Mouse (Mus musculus) lung, postnatal 0 days (tissue): ENCODE measurements at regions not wholly inside any gene's neighbourhood (a gene's known extent, or its start where the extent isn't known, plus 50 kb on each side); places are given as distances from the start of the nearest gene placed in this dataset.

Experiments
- ATAC-seq: fragments of 200-750 bp; cut with Nextera tagmentation; 2 replicates; pipeline ENCODE4 v1.8.0; 2017; ENCODE audit warnings: moderate library complexity
- DNase-seq: peaks from one replicate; pipeline ENCODE4 v3.0.0-alpha.2; 2016; ENCODE audit warnings: low spot score
- H3K27ac ChIP-seq: fragments of 300-500 bp; sonication (generic); 2 replicates; pipeline ENCODE4 v1.5.1; 2014; ENCODE audit warnings: antibody characterized with exemption, mild to moderate bottlenecking, low read length, mixed read lengths
- H3K27me3 ChIP-seq: fragments of 300-500 bp; sonication (generic); replicated peaks from 2 replicates; pipeline ENCODE4 v1.6.1; 2014; ENCODE audit warnings: low read length, mixed read lengths; ENCODE audit not compliant: insufficient read depth
- H3K36me3 ChIP-seq: fragments of 300-500 bp; sonication (generic); 2 replicates; pipeline ENCODE4 v1.6.1; 2014; ENCODE audit warnings: low read length, mixed read lengths; ENCODE audit not compliant: insufficient read depth
- H3K4me1 ChIP-seq: fragments of 300-500 bp; sonication (generic); 2 replicates; pipeline ENCODE4 v1.6.1; 2014; ENCODE audit warnings: antibody characterized with exemption, low read depth, low read length, mixed read lengths; ENCODE audit not compliant: insufficient read depth
- H3K4me2 ChIP-seq: fragments of 300-500 bp; sonication (generic); replicated peaks from 2 replicates; pipeline ENCODE4 v1.6.1; 2014; ENCODE audit warnings: low read depth, mild to moderate bottlenecking, low read length, moderate library complexity, mixed read lengths
- H3K4me3 ChIP-seq: fragments of 300-500 bp; sonication (generic); 2 replicates; pipeline ENCODE4 v1.5.1; 2014; ENCODE audit warnings: low read depth, low read length
- H3K9ac ChIP-seq: fragments of 300-500 bp; sonication (generic); replicated peaks from 2 replicates; pipeline ENCODE4 v1.6.1; 2014; ENCODE audit warnings: low read depth, mild to moderate bottlenecking
- H3K9me3 ChIP-seq: fragments of 300-500 bp; sonication (generic); 2 replicates; pipeline ENCODE4 v1.6.1; 2016; ENCODE audit warnings: low read length, mixed read lengths
- CTCF ChIP-seq: IDR thresholded peaks from 2 replicates; pipeline ENCODE4 v1.5.1; 2016; ENCODE audit warnings: antibody characterized with exemption, mild to moderate bottlenecking
- EP300 ChIP-seq: IDR thresholded peaks from 2 replicates; pipeline ENCODE4 v1.6.1; 2016; ENCODE audit warnings: antibody characterized with exemption, mild to moderate bottlenecking, control low read depth
- WGBS: fragments of 180-500 bp; shearing (Covaris S2); extraction: QIAGEN DNeasy Blood & Tissue Kit; methylation state at CpG from one replicate; pipeline ENCODE4 v1.1.7; 2014; 5-methylcytosine and 5-hydroxymethylcytosine counted together

- no peak for ATAC-seq
- H3K9me3 ChIP-seq, result no peaks in the 10 kb centered on the region
- no peaks in the 10 kb centered on the region for H3K36me3 ChIP-seq
- WGBS, result 53% methylated on average over 4 of the region's 4 CpGs
- no peaks in the 10 kb centered on the region for H3K4me1 ChIP-seq
- H3K9ac ChIP-seq, result no peak overlapping the region
- no peak overlapping the region for H3K4me3 ChIP-seq
- no peak overlapping the region for H3K4me2 ChIP-seq
- TF ChIP-seq EP300, result no peak
- no peak for TF ChIP-seq CTCF
- no peak overlapping the region for H3K27ac ChIP-seq
- no peak for DNase-seq
- no peaks in the 10 kb centered on the region for H3K27me3 ChIP-seq
These were observed 1632.3 kb downstream of the 4930444P10Rik start for GRCm38 (mm10) chr1:14460811-14461210.

GRCm38 (mm10) chr1:14429326-14429725, 1663.8 kb downstream of the 4930444P10Rik start:
- Histone ChIP-seq H3K4me1 (no peaks in the 10 kb centered on the region), H3K4me3 (no peak overlapping the region), H3K9me3 (no peaks in the 10 kb centered on the region), H3K9ac (no peak overlapping the region), H3K4me2 (no peak overlapping the region), H3K27ac (no peak overlapping the region), H3K36me3 (no peaks in the 10 kb centered on the region), H3K27me3 (no peaks in the 10 kb centered on the region)
- ATAC-seq (no peak), DNase-seq (no peak)
- WGBS, result 48% methylated on average over 2 of the region's 2 CpGs
- TF ChIP-seq CTCF, result no peak
- no peak for TF ChIP-seq EP300

- H3K27me3 ChIP-seq, result no peaks in the 10 kb centered on the region
- H3K9me3 ChIP-seq, result no peaks in the 10 kb centered on the region
- no peaks in the 10 kb centered on the region for H3K4me1 ChIP-seq
- DNase-seq (no peak), ATAC-seq (no peak)
- TF ChIP-seq CTCF, result no peak
- no peak for TF ChIP-seq EP300
- H3K36me3 ChIP-seq, result no peaks in the 10 kb centered on the region
- no peak overlapping the region for H3K9ac ChIP-seq
- 89% methylated on average over 1 of the region's 1 CpGs for WGBS
- no peak overlapping the region for H3K4me3 ChIP-seq
- no peak overlapping the region for H3K27ac ChIP-seq
- no peak overlapping the region for H3K4me2 ChIP-seq
These were observed 1672.1 kb downstream of the 4930444P10Rik start for GRCm38 (mm10) chr1:14421030-14421429.

- no peaks in the 10 kb centered on the region for H3K27me3 ChIP-seq
- DNase-seq (no peak), ATAC-seq (no peak)
- H3K27ac ChIP-seq, result no peak overlapping the region
- H3K4me2 ChIP-seq, result no peak overlapping the region
- no peak overlapping the region for H3K4me3 ChIP-seq
- TF ChIP-seq EP300, result no peak
- no peak for TF ChIP-seq CTCF
- no peaks in the 10 kb centered on the region for H3K9me3 ChIP-seq
- no peaks in the 10 kb centered on the region for H3K36me3 ChIP-seq
- no peak overlapping the region for H3K9ac ChIP-seq
- 70% methylated on average over 4 of the region's 4 CpGs for WGBS
- no peaks in the 10 kb centered on the region for H3K4me1 ChIP-seq
These were observed 1679.2 kb downstream of the 4930444P10Rik start for GRCm38 (mm10) chr1:14413826-14414445.

GRCm38 (mm10) chr1:14369957-14370833, 1722.9 kb downstream of the 4930444P10Rik start:
- DNase-seq, result no peak
- no peaks in the 10 kb centered on the region for H3K36me3 ChIP-seq
- no peak overlapping the region for H3K9ac ChIP-seq
- H3K4me1 ChIP-seq, result no peaks in the 10 kb centered on the region
- WGBS, result 89% methylated on average over 3 of the region's 3 CpGs
- H3K27me3 ChIP-seq, result no peaks in the 10 kb centered on the region
- no peak for TF ChIP-seq CTCF
- no peak for TF ChIP-seq EP300
- ATAC-seq, result no peak
- no peak overlapping the region for H3K4me3 ChIP-seq
- no peaks in the 10 kb centered on the region for H3K9me3 ChIP-seq
- no peak overlapping the region for H3K4me2 ChIP-seq
- no peak overlapping the region for H3K27ac ChIP-seq

GRCm38 (mm10) chr1:14359998-14360640, 1733.0 kb downstream of the 4930444P10Rik start:
- no peak for ATAC-seq
- no peak for DNase-seq
- no peaks in the 10 kb centered on the region for H3K9me3 ChIP-seq

More at GRCm38 (mm10) chr1:14359998-14360640, 1733.0 kb downstream of the 4930444P10Rik start:
- no peaks in the 10 kb centered on the region for H3K27me3 ChIP-seq
- 68% methylated on average over 2 of the region's 2 CpGs for WGBS
- H3K36me3 ChIP-seq, result no peaks in the 10 kb centered on the region
- H3K27ac ChIP-seq, result no peak overlapping the region
- TF ChIP-seq EP300 (no peak), CTCF (no peak)
- H3K4me3 ChIP-seq, result no peak overlapping the region
- H3K4me2 ChIP-seq, result no peak overlapping the region
- H3K9ac ChIP-seq, result no peak overlapping the region
- H3K4me1 ChIP-seq, result no peaks in the 10 kb centered on the region
